Mouse (Mus musculus) heart, postnatal 4 days (tissue): ENCODE measurements around the gene Spice1. TPM values are rescaled to one million over a fixed set of nuclear protein-coding genes. Genes with fewer than 3 reads are reported as not detected.

Source experiments
- DNase-seq: peaks from one replicate; pipeline ENCODE4 v3.0.0; 2021
- total RNA-seq, 2 experiments: library from RNA; stranded (reverse); gene quantifications; 2 replicates each; pipeline ENCODE4 v1.2.3; 2021

The Spice1 gene
- total RNA-seq, 2 experiments from 2014 or later, result 9.6 to 10.8 TPM

DNA sequence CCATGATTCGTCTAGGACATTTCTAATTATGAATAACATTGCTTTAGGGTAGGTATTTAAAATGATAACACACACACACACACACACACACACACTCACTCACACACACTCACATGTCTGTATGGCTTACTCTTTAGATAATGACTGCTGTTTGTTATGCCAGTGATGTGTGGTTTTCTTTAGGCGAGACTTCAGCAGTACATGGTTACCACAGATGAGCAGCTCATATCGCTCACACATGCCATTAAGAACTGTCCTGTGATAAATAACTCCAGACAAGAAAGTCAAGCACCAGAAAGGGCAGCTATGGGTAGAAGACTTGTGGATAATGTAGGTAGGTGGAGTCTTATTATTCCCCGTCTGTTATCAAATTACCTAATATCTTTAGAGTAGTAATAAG is 28.5 kb downstream of the Spice1 start:
- no peak for DNase-seq

DNA sequence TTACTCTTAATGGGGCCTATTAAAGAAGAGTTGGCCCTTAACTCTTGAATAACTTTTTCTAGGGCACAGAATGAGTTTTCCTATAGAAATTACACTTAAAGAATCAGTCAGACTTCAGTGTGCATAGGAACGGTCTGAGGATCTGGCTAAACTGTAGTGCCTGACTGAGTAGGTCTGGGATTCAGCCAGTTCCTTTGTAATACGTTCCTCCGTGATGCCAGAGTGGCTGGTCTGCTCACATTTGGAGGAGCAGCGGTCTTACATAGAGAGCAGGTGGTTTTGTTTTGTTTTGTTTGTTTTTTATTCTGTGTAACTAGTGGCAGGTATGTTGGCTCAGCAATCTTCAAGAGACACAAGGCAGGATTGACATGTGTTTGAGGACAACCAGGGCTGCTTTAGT is 33.1 kb downstream of the Spice1 start:
- DNase-seq, result no peak

DNA sequence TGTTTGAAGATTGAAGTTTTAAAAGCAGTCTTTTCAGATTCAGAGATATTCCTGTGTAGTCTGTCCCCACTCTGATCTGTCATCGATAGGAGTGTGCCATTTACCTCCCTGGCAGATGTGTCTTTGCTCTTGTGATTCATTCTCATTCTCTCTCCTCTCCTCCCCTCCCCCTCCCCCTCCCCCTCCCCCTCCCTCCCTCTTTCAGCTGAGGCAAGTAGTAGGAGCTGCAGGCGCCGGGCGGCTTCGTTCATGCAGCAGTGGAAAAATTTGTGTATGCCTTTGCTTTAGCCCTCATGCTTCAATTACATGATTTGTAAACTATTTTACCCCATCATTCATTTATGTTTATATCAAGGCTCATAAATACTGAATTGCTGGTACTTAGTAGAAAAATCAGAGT is 34.7 kb downstream of the Spice1 start:
- DNase-seq, result no peak

DNA sequence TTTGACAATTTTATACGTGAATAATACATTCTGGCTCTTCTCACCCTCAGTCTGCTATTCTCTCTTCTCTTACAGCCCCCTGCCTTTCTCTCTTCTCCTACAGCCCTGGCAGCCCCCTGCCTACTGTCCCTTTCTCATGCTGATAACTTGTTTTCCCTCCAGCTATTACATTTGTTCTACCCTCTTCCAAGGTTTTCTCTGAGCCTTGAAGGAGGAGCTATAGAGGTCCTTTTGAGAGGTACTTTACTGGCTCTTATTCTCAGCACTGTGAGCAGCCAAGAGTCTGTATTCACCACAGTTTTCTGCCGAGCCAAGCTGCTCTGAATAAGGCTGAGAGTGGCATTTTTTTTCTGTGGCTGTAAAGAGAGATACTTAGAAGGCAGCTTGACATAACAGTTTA is 36.6 kb downstream of the Spice1 start:
- no peak for DNase-seq

DNA sequence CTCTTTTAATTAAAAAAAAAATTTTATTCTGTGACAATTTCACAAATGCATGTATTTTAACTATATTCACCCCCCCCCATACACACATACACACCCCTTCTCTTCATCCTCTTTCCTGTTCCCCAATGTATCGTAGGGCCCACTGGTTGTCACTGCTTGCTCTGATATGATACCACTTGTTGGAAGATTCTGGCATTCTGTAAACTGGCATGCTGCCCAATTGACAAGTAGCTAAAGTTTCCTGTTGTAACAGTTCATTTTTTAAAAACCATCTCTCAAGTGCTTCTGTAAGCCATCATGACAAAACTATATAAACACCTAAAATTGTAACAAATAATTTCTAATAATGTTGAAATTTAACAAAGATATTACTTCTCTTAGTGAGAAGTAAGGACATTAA is 37.3 kb downstream of the Spice1 start:
- DNase-seq, result no peak

DNA sequence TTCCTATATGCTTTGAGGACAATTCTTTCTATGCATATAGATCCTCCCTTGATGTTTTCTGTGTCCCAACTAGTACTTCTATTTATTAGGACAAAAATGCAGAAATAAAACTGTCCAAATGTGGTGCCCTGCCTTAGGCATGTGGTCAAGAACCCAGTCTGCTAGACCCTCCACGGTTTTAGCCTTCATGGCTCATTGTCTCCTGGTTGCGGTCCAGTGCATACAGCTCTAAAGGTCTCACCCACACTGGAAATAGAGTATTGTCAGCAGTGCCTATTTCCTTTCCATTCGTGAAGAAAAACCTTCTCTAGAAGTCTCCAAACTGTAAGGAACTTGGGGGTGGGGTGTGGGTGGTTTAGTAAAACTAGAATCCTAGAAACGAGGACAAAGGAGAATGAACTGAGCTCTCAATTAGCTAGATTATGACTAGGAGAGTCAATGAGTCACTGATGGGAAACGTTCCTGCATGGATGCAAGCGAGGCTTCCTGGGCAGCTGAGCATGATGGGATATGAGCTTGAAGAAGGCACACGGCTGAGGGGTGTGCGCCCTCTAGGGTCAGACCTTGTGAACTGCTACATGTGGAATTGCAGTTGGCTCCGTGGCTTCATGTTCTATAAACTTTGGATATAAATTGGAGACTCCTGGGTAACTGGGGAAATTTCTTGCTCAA is 45.1 kb downstream of the Spice1 start:
- peak; percentile 54 for DNase-seq

DNA sequence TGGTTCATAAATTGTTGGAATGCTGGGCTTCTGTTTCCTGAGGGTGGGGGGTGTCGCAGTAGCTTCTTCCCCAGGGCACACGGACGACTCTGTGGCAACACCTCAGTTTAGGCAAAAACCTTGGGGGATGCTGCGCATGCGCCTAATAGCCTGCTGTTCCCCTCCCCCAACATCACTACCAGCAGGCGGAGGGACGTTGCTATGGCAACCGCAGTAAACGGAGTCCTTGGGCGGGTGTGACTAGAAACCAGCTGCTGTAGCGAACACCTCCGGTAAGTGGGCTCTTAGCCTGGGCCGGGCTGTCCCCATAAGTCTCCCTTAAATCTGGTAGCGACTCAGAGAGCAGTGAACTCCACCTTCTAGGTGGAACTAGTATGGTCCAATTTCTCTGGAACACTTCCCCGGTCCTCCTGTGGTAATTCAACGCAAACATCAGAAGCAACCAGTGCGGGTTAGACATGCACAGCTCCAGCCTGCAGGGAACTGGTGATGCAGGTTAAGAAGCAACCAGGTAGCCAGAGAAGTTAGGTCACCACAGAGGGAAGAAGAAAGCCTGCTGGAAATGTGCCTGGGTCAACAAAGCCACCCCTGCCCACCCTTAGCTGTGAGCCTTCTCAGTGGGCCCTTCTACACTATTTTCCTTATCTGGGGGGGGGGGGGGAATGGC is 47.8 kb downstream of the Spice1 start, which contains the start of gene Cfap44:
Gene Cfap44, plus strand, starts transcription at position 220 of the 667 bp plus-strand sequence.
- DNase-seq, result peak; percentile 72

DNA sequence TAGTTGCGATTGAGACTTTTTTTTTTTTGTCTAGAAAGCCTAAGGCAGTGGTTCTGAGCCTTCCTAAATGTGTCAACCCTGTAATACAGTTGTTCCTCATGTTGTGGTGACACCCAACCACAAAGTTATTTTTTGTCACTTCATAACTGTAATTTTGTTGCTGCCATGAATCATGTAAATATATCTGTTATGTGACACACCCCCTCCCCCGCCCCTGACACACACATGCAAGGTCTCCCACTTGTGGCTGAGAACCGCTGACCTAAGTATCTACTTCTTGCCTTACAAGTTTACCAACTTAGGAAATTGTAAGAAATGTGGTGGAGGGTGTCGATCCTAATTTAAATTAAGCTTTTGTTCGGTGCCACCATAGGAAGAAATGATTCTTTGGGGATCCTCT is 58.0 kb downstream of the Spice1 start:
- DNase-seq, result no peak

DNA sequence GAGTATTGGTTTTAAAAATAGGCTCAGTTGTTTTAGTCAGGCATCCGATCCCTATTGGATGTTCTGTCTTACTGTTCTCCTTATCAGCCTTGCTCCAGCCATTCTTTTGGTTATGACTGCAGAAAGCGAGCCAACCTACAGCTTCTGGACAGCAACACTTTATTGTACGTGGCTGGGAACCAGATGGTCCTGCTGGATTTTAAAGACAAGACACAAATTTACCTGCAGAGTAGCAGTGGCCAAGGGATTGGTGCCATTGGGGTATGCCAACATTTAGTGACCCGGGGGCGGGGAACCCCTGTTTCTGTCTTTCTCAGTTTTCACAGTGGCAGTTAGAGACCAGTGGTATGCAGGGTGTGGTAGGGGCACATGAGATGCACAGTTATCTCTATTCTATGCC is 60.3 kb downstream of the Spice1 start:
- DNase-seq, result no peak

DNA sequence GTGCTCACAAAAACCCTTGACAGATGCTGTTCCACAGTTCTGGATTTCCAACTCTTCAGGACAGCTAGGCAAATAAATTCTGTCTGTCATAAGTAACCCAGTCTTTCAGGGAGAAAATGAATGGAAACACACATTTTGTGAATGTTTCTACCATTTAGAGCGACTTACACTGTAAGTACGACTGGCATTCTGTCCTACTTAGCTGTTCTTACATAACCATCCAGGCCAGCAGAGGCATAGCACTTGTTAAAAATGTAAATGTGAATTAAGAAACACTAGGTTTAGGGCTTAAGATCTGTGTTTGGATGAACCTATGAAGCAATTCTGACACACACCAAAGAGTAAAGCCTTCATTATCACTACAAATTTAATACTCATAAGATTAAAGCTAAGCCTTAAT is 61.4 kb downstream of the Spice1 start:
- no peak for DNase-seq

DNA sequence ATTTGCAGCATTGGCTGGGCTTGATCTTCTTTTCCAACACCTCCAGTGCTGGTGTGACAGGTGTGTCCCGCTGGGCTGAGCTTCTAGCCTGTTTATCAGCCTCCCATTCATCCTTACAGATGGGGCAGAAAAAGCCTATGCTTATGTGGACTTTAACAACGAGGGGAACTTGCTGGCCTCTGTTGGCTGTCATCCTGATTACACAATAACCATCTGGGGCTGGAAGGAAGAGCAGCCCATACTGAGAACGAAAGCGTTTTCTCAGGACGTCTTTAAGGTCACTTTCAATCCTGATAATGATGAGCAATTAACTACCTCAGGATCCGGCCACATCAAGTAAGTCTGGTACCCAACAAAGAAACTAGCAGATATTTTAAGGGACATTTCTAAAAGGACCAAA is 63.3 kb downstream of the Spice1 start:
- no peak for DNase-seq

DNA sequence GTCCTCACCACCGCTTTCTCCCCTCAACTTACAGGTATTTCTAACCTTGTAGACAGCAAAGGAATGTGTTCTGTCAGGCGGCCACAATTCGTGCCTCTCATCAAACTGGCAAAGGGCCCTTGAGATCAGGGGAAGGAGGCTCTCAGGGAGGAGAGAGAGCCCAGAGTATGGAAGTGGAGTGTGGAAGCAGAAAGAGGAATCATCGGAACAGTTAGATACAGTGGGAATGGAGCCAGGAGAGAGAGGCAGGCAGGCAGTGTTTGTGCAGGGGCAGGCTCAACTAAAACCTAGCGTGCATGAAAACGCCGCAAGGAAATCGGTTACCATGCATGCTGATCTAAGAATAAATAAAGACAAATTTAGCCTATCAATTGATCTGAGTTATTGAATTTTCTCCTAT is 70.7 kb downstream of the Spice1 start:
- DNase-seq, result no peak

DNA sequence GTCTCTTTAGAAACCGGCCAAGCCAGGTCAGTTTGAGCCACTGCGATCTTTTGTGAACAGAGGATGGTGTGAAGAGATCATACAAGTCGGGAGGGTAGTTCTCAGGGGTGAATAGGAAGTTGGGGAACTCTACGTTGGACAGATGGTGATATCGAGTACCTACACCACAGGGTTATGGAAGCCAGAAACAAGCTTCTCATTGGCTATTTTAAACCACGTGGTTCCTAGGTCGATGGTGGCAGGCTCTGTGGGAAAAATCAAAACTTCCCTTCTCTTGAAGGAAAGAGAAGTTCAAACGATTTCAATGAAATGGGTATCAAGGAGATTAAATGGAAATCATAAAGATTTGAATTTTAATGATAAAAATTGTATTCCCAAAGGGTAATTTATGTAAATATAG is 74.8 kb downstream of the Spice1 start:
- no peak for DNase-seq

DNA sequence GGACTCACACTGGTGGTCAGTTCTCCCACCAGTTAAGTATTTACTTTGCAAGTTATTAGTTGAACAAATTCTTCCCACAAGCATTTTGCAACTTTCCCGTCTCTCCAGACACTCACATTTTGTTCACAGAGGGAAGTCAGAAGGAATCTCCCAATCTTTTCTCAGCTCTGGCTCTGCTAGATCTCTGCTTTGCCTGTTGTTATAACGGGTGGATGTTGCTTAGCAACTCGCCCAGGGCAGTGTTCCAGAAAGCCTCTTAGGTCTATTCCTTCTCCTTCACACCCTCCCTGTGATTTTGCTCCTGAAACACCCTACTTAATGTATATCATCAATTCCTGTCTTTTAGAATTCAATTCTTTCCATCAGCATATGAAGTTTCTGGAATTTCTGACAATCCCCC is 76.6 kb downstream of the Spice1 start:
- DNase-seq, result peak; percentile 37

DNA sequence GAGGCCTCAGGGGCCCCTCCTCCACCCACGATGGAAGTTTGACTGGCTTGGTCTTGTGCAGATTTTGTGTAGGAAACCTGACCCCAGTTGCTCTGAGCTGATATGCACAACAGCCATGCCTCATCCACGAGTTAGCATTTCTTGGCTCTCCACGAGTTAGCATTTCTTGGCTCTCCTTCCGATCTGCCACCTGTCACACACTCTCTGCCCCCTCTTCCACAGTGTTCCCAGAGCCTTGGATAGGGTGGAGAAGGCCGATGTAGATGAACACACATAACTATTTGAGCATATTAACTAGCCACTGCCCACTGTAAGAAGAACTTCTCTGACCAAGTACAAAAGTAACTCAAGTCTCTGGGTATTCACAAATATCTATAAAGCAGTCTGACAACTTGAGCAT is 81.5 kb downstream of the Spice1 start:
- DNase-seq, result no peak

DNA sequence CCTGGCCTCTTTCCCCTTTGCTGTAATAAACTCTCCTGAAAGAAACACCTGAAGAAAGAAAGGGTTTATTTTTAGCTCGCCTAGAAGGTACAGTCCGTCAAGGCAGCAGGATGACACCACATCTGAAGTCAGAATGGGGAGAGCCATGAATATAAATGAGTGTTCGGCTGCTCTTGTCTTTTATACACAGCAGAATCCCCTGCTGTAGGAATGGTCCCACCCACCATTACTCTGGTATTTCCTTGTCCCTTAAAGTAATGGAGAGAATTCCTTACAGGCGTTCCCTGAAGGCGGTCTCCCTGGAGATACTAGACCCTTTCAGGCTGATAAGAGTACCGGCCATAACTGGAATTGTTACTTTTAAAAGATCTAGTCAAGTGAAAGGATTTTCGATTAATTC is 83.1 kb downstream of the Spice1 start:
- DNase-seq, result no peak

DNA sequence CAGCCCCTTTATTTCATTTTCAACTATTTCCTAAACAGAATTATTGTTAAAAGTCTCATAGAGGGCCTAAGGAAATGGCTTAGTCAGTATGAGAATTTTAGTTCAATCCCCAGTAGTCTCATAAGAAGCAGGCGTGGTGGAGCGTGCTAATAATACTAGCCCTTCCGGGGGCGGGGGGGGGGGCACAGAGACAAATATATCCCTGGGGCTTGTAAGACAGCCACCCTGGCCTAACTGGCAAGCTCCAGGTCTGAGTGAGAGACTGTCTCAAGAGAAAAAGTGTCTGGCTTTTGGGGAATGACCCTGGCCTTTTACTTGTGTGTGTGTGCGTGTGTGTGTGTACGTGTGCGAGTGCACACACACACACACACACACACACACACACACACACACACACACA is 88.0 kb downstream of the Spice1 start:
- DNase-seq, result no peak

DNA sequence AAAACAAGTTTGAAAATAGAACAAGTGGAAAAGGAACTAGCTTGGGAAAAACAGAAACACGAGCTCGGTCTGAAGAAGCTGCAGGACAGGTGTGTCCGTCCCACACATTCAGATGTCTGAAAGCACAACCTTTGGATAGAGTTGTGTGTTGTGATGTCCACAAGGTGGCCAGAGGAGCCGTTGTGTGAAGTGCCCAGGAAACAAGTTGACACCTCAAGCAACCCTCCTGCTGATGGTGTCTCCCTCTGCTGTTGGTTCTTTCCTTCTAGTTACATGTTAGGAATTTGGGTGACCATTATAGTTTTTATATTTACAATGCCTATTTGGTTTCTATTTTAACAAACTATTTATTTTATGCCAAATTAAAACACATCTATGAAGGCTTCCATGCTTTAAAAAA is 88.6 kb downstream of the Spice1 start:
- DNase-seq, result no peak

Other genes starting within 250 kb of the Spice1 start
- gene Atp6v1a, start 207.4 kb upstream of the Spice1 start, total RNA-seq, result 10 to 100 TPM; 49.8 to 52.8 TPM
- 100 to 1,000 TPM in 1 of 2 experiments, 10 to 100 TPM in 1; 96.8 to 100 TPM for gene Naa50, start 207.3 kb upstream of the Spice1 start, total RNA-seq
- gene Usf3, start 173.9 kb upstream of the Spice1 start, total RNA-seq, result 10 to 100 TPM; 22.2 to 24.2 TPM
- under 1 TPM; 0.21 to 0.25 TPM for gene Sidt1, start 13.9 kb upstream of the Spice1 start, total RNA-seq
- not detected for gene Cfap44, start 47.7 kb downstream of the Spice1 start, total RNA-seq
- gene Boc, start 211.8 kb downstream of the Spice1 start, total RNA-seq, result 1 to 10 TPM; 8.8 to 9.3 TPM